Mouse (Mus musculus): ENCODE data around the gene Zbtb39.
A peak's percentile ranks its signal among the peaks of the same experiment; 100 is the strongest.
"Not testable (repeated sequence)": the region's sequence is repeated elsewhere in the genome, so short reads cannot be mapped to it uniquely, and the experiment has no call there.

Zbtb39 gene

GRCm38 (mm10) chr10:127738151-127738882, 1.0 kb upstream of the Zbtb39 start:
- peak; percentile 26 for DNase-seq

GRCm38 (mm10) chr10:127739661-127740161, 373 bp downstream of the Zbtb39 start:
- DNase-seq = peak; percentile 30

GRCm38 (mm10) chr10:127744661-127745060, 5.3 kb downstream of the Zbtb39 start:
- no peak for DNase-seq

- DNase-seq = no peak
Measured at GRCm38 (mm10) chr10:127745886-127746285, 6.5 kb downstream of the Zbtb39 start.

GRCm38 (mm10) chr10:127747254-127747653, 7.9 kb downstream of the Zbtb39 start:
- no peak for DNase-seq

GRCm38 (mm10) chr10:127748847-127749612, 9.7 kb downstream of the Zbtb39 start:
- DNase-seq = no peak

- DNase-seq = no peak
Measured at GRCm38 (mm10) chr10:127750136-127750777, 10.9 kb downstream of the Zbtb39 start.

GRCm38 (mm10) chr10:127751548-127751947, 12.2 kb downstream of the Zbtb39 start, which contains the start of gene Gpr182:
Gpr182 (minus strand) TSS chr10:127751732.
- DNase-seq = no peak

- DNase-seq = no peak
Measured at GRCm38 (mm10) chr10:127754566-127755166, 15.3 kb downstream of the Zbtb39 start.

- DNase-seq = no peak
Measured at GRCm38 (mm10) chr10:127755246-127755645, 15.9 kb downstream of the Zbtb39 start.

- no peak for DNase-seq
Measured at GRCm38 (mm10) chr10:127755770-127756468, 16.6 kb downstream of the Zbtb39 start.

GRCm38 (mm10) chr10:127759181-127760110, 20.1 kb downstream of the Zbtb39 start, which contains the start of the genes Rdh1 and Rdh16f1:
Rdh1 (plus strand) TSS chr10:127759721.
Rdh16f1 (plus strand) TSS chr10:127759787.
- DNase-seq = no peak

- not testable (repeated sequence) for DNase-seq
Measured at GRCm38 (mm10) chr10:127762926-127763325, 23.6 kb downstream of the Zbtb39 start.

GRCm38 (mm10) chr10:127763914-127764680, 24.8 kb downstream of the Zbtb39 start:
- DNase-seq = peak; percentile 40

GRCm38 (mm10) chr10:127766564-127766963, 27.2 kb downstream of the Zbtb39 start:
- DNase-seq = no peak

- DNase-seq = no peak
Measured at GRCm38 (mm10) chr10:127776011-127776410, 36.7 kb downstream of the Zbtb39 start, which contains the start of gene Rdh9. Rdh9 (plus strand) TSS chr10:127776386.

- not testable (repeated sequence) for DNase-seq
Measured at GRCm38 (mm10) chr10:127782321-127782720, 43.0 kb downstream of the Zbtb39 start.

GRCm38 (mm10) chr10:127785411-127785810, 46.1 kb downstream of the Zbtb39 start:
- not testable (repeated sequence) for DNase-seq
